Mouse (Mus musculus) T-helper 1 cell (primary cell): ENCODE data around the gene Selenoh.

Source experiments
- in situ Hi-C: fragments of 300-600 bp; cut with MboI, MseI; formaldehyde crosslinking; loops from one replicate; pipeline ENCODE4 v1.15.1; 2025; ENCODE audit warnings: high pct_unique_total_duplicates

The Selenoh gene

GRCm38 (mm10) chr2:84670569-84670933, at the start of gene Selenoh:
Selenoh (minus strand) TSS chr2:84670770.
- in situ Hi-C loops, result no loop called here

GRCm38 (mm10) chr2:84717357-84717756, 46.8 kb upstream of the Selenoh start:
- in situ Hi-C loops, result no loop called here

GRCm38 (mm10) chr2:84716423-84717355, 46.1 kb upstream of the Selenoh start:
- in situ Hi-C loops, result no loop called here

GRCm38 (mm10) chr2:84715562-84716361, 45.2 kb upstream of the Selenoh start:
- in situ Hi-C loops, result no loop called here

- in situ Hi-C loops, result loop anchor here (5.0 kb wide), 1 partner anchor 38 kb away; the partner anchor contains the start of genes Gm28635, Med19 and Tmx2
These were observed 44.4 kb upstream of the Selenoh start, which contains the start of gene Zdhhc5 for GRCm38 (mm10) chr2:84714811-84715561. Zdhhc5 (minus strand) TSS chr2:84715180.

GRCm38 (mm10) chr2:84714422-84714810, 43.8 kb upstream of the Selenoh start:
- in situ Hi-C loops, result loop anchor here (5.0 kb wide), 1 partner anchor 37 kb away; the partner anchor contains the start of genes Gm28635, Med19 and Tmx2

- in situ Hi-C loops, result loop anchor here (5.0 kb wide), 1 partner anchor 35 kb away; the partner anchor contains the start of genes Gm28635, Med19 and Tmx2
These were observed 41.3 kb upstream of the Selenoh start for GRCm38 (mm10) chr2:84711898-84712297.

GRCm38 (mm10) chr2:84707523-84707922, 37.0 kb upstream of the Selenoh start:
- in situ Hi-C loops, result no loop called here

- in situ Hi-C loops, result no loop called here
These were observed 34.7 kb upstream of the Selenoh start for GRCm38 (mm10) chr2:84705295-84705694.

GRCm38 (mm10) chr2:84704329-84704728, 33.8 kb upstream of the Selenoh start:
- in situ Hi-C loops, result no loop called here

GRCm38 (mm10) chr2:84703497-84703896, 32.9 kb upstream of the Selenoh start:
- in situ Hi-C loops, result no loop called here

GRCm38 (mm10) chr2:84695007-84695695, 24.6 kb upstream of the Selenoh start:
- in situ Hi-C loops, result loop anchor here (25.0 kb wide), 1 partner anchor 1033 kb away; no protein-coding TSS in a partner anchor

- in situ Hi-C loops, result loop anchor here (25.0 kb wide), 1 partner anchor 1028 kb away; no protein-coding TSS in a partner anchor
These were observed 19.5 kb upstream of the Selenoh start for GRCm38 (mm10) chr2:84690050-84690449.

- in situ Hi-C loops, result loop anchor here (25.0 kb wide), 1 partner anchor 1026 kb away; no protein-coding TSS in a partner anchor
These were observed 17.7 kb upstream of the Selenoh start for GRCm38 (mm10) chr2:84688080-84688844.

GRCm38 (mm10) chr2:84682605-84683183, 12.1 kb upstream of the Selenoh start:
- in situ Hi-C loops, result loop anchor here (25.0 kb wide), 1 partner anchor 1020 kb away; no protein-coding TSS in a partner anchor

GRCm38 (mm10) chr2:84679016-84679415, 8.4 kb upstream of the Selenoh start, which contains the start of gene Tmx2:
Tmx2 (minus strand) TSS chr2:84679140.
- in situ Hi-C loops, result loop anchor here (5.0 to 25.0 kb wide), 2 partner anchors 33 to 1017 kb away; no protein-coding TSS in a partner anchor

- in situ Hi-C loops, result loop anchor here (5.0 to 25.0 kb wide), 2 partner anchors 34 to 1016 kb away; no protein-coding TSS in a partner anchor
These were observed 7.7 kb upstream of the Selenoh start, which contains the start of the genes Gm28635 and Med19 for GRCm38 (mm10) chr2:84677968-84678880. Gm28635 (minus strand) TSS chr2:84678041. Med19 (plus strand) TSS chr2:84678402.
